Mouse (Mus musculus) lung, adult 2 months (tissue): ENCODE data around the gene Tnr. TPM values are rescaled to one million over a fixed set of nuclear protein-coding genes. Genes with fewer than 3 reads are reported as not detected.
A peak's percentile ranks its signal among the peaks of the same experiment; 100 is the strongest.

Source experiments
- DNase-seq: peaks from one replicate; pipeline ENCODE4 v3.0.0; 2022
- H3K4me1 ChIP-seq: fragments of 200-500 bp; 2 replicates; pipeline ENCODE4 v1.6.1; 2011; ENCODE audit warnings: low read length; ENCODE audit not compliant: control insufficient read depth, insufficient read depth
- H3K4me3 ChIP-seq: fragments of 200-500 bp; replicated peaks from 2 replicates; pipeline ENCODE3; 2011; ENCODE audit warnings: low read depth, mild to moderate bottlenecking, control low read depth, low read length; ENCODE audit errors: extremely low read depth
- CTCF ChIP-seq: fragments of 200-500 bp; IDR thresholded peaks from 2 replicates; pipeline ENCODE4 v1.5.1; 2011; ENCODE audit warnings: mild to moderate bottlenecking, low read length, control low read depth; ENCODE audit not compliant: insufficient read depth
- POLR2A ChIP-seq: fragments of 200-500 bp; IDR thresholded peaks from 2 replicates; pipeline ENCODE4 v1.6.1; 2011; ENCODE audit warnings: low read depth, mild to moderate bottlenecking, control low read depth, low read length, borderline replicate concordance; ENCODE audit errors: extremely low read depth
- WGBS: fragments of 180-500 bp; shearing (Covaris S2); methylation state at CpG from one replicate; pipeline ENCODE4 v1.1.7; 2018; 5-methylcytosine and 5-hydroxymethylcytosine counted together
- polyA plus RNA-seq: library from polyadenylated mRNA; depleted of rRNA; stranded (reverse); fragments of >200 nt; gene quantifications from 2 replicates; pipeline ENCODE4 v1.2.3, GENCODE M21; 2012; rRNA removed

Tnr gene
- 0.12 and 0.19 TPM in 2 replicates for polyA plus RNA-seq

- DNase-seq, result peak; percentile 3
- Histone ChIP-seq H3K4me1 (no peaks in the 10 kb centered on the region), H3K4me3 (no peak within 1 kb of the TSS)
- 4% methylated on average over 8 of the region's 8 CpGs for WGBS
- TF ChIP-seq POLR2A, result no peak
- TF ChIP-seq CTCF, result no peak
Observed at GRCm38 (mm10) chr1:159523578-159523977, at the start of gene Tnr. Tnr (plus strand) TSS chr1:159523769.

GRCm38 (mm10) chr1:159489853-159490435 is 33.6 kb upstream of the Tnr start:
- no peak overlapping the region for H3K4me3 ChIP-seq
- TF ChIP-seq POLR2A (no peak), CTCF (no peak)
- H3K4me1 ChIP-seq, result no peaks in the 10 kb centered on the region
- 49% methylated on average over 4 of the region's 4 CpGs for WGBS
- no peak for DNase-seq

DNA sequence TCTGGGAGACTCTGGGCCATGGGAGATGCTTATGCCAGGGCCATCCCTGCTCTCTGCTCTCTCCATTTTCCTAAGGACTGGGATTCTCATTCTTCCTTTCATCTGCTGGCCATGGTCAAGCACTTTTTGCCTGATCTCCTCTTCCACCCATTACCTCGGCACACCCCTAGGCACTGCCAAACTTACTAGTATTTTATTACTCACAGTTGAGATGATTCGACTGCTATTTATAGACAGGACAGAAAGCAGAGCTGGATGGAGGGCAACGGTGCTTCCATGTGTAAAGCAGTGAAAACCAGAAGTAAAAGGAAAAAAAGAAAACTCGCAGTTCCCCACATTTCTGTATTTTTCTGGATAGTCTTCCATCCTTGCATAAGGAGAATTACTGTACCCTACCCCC is 31.0 kb upstream of the Tnr start:
- Histone ChIP-seq H3K4me3 (no peak overlapping the region), H3K4me1 (no peaks in the 10 kb centered on the region)
- no peak for DNase-seq
- 77% methylated on average over 4 of the region's 4 CpGs for WGBS
- TF ChIP-seq CTCF (no peak), POLR2A (no peak)

DNA sequence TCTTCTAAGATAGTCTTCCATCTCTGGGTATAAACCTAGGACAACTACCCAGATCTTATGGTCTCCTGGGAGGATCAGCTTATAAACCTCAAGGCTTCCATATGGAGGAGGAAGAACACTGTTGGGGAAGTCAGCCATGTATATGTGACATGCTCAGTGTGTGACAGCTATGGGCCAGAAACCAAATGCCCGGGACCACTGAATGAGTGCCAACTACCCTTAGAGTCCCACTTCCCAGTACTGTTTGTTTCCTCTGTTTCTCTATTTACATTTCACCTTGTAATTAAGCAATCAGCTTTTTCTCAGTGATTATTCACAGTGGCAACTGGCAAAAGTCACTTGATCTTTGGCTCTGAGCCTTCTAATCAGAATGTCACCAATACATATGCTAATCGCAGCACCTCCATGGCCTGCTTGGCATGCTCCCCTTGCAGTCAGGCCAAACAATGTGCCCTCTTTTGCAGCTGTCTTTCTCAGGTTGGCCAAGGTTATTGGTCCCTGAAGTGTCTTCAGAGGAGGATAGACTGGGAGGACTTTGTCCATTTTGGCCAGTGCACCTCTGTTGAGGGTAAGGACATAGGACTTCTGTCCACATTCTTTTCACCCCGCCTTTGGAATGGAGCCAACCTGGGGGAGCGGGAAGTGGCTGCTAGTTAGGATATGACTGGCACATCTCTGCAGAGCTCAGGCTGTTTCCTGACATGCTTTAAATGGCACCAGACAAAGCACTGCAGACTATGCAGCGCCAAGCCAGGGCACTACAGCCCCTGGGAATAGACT is 29.7 kb upstream of the Tnr start:
- 46% methylated on average over 5 of the region's 5 CpGs for WGBS
- TF ChIP-seq POLR2A (no peak), CTCF (no peak)
- no peaks in the 10 kb centered on the region for H3K4me1 ChIP-seq
- no peak overlapping the region for H3K4me3 ChIP-seq
- DNase-seq, result no peak

- 80% methylated on average over 2 of the region's 2 CpGs for WGBS
- no peak for TF ChIP-seq CTCF
- TF ChIP-seq POLR2A, result no peak
- no peak for DNase-seq
- no peaks in the 10 kb centered on the region for H3K4me1 ChIP-seq
- no peak overlapping the region for H3K4me3 ChIP-seq
Observed at GRCm38 (mm10) chr1:159498236-159498635, 25.3 kb upstream of the Tnr start.

- no peak for TF ChIP-seq CTCF
- no peak for TF ChIP-seq POLR2A
- Histone ChIP-seq H3K4me3 (no peak overlapping the region), H3K4me1 (no peaks in the 10 kb centered on the region)
- 82% methylated on average over 4 of the region's 4 CpGs for WGBS
- DNase-seq, result no peak
Observed at GRCm38 (mm10) chr1:159499806-159500460, 23.6 kb upstream of the Tnr start.

GRCm38 (mm10) chr1:159501911-159502310 is 21.7 kb upstream of the Tnr start:
- Histone ChIP-seq H3K4me1 (no peaks in the 10 kb centered on the region), H3K4me3 (no peak overlapping the region)
- 81% methylated on average over 4 of the region's 4 CpGs for WGBS
- DNase-seq, result no peak
- no peak for TF ChIP-seq POLR2A
- TF ChIP-seq CTCF, result no peak

DNA sequence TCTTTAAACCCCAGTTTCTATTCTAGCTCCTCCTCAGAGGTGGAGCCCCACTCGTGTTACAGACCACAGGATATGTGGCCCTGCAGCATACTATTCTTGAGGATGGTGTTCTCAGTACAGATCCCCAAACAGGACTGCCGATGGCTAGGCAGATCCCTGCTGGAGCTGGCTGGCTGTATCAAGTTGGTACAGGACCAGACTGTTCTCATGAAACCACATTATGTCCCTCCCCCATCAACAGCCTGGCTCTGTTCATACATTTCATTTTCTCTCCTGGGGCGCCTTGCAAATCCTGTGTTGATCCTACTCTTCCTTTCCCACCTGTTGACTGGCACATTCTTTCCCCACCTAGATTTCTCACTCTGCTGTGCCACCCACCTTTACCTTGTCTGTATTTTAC is 12.9 kb upstream of the Tnr start:
- TF ChIP-seq CTCF, result no peak
- no peak for TF ChIP-seq POLR2A

GRCm38 (mm10) chr1:159517647-159518046 is 5.9 kb upstream of the Tnr start:
- Histone ChIP-seq H3K4me3 (no peak overlapping the region), H3K4me1 (no peaks in the 10 kb centered on the region)
- no peak for DNase-seq
- TF ChIP-seq CTCF (no peak), POLR2A (no peak)
- 46% methylated on average over 4 of the region's 4 CpGs for WGBS

More for the DNA sequence above, 12.9 kb upstream of the Tnr start:
- no peak overlapping the region for H3K4me3 ChIP-seq
- WGBS, result 76% methylated on average over 3 of the region's 3 CpGs
- no peak for DNase-seq
- no peaks in the 10 kb centered on the region for H3K4me1 ChIP-seq
